Mouse (Mus musculus): ENCODE measurements around the gene Polr3f.

- TF ChIP-seq CTCF (IDR thresholded peaks at IDR 0.05; ENCODE audit: insufficient read depth, low read length), result no peak
- no peak for TF ChIP-seq POLR2A (IDR thresholded peaks at IDR 0.05; ENCODE audit: borderline replicate concordance, extremely low read depth, low read depth, low read length)
Measured at GRCm38 (mm10) chr2:144484084-144484483, 43.4 kb upstream of the Polr3f start.

All from lung, adult 2 months (tissue).